Mouse (Mus musculus) gastrocnemius, postnatal 25 days (tissue): ENCODE results near the gene Dcdc2a. TPM values are rescaled to one million over a fixed set of nuclear protein-coding genes. Genes with fewer than 3 reads are reported as not detected.

ENCODE experiments used
- DNase-seq: peaks from one replicate; pipeline ENCODE4 v3.0.0; 2022
- total RNA-seq, 2 experiments: library from RNA; stranded (reverse); gene quantifications; 1 replicate in 1 of 2; 2 replicates in 1 of 2; pipeline ENCODE4 v1.2.3; 2021

Dcdc2a gene
- total RNA-seq, 2 experiments from 2014 or later: not detected

DNA sequence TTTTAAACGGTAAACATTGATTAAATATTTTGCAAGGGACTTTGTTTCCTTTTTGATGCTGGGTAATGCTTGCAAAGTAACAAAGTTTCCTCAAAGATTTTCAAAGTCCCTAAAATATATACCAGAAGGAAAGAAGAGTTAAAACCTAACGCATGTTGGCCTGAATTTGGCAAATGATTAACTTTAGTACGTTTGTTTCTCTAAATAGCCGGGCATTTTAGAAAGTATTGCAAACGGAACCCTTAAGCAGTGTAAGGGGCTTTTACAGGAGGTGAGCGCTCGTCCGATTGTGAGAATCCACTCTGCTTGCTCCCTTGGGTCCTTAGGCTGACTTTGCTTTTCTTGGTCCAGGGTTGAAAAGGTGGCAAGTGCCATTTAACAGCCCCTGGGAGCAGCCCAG lies 41.5 kb downstream of the Dcdc2a start:
- no peak for DNase-seq

DNA sequence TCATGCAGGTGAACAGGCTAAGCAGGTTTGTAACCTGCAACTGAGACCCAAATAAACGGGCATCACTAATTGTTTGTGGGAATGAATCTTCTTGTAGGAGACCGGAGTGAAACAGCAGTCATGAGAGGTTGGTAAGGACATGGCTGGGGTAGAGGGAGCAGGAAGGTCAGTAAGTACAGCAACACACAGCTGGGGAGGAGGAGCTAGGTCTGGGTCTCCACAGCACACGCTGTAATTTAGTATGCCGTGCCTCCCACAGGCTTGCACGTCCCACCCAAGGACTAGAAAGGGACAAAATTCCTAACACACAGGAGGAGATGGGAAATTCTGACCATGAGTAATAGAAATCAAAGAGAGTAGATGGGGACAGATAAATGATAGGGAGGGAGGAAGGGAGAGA lies 42.8 kb downstream of the Dcdc2a start:
- DNase-seq: no peak

DNA sequence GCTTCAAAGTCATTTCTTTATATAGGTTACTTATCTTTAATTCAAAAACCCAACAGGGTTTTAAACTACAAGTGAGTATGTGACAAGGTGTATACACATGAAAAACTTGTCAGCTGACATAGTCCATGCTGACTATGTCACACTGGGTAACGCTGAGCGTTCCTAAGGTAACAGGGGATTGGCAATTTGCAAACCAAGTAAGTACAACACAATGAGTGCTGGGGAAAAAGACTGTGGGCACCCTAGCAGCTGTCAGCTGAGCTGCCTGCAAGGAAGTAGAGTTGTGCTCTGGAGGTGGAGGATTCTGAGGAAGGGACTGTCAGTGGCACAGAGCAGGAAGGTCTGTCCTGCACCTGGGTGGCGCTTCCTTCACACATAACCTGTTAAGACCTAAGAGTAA lies 43.7 kb downstream of the Dcdc2a start:
- DNase-seq: no peak

DNA sequence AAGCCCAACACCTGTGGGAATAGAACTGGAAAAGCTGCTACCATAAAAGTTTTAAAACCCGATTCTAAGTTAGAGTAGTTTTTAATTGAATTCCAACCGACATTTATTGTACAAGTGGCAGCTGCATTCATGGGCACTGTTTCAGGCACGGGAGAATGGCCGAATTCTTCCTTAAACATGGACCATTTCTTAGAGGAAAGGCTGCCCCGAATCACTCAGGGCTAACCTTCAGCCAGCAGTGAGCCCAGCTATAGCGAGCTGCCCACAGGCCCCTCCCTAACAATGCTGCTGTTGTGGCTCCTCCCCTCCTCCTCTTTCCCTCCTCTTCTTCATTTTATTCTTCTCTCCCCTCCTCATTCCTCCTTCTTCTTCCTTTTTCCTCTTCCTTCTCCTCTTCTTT lies 44.8 kb downstream of the Dcdc2a start:
- no peak for DNase-seq

DNA sequence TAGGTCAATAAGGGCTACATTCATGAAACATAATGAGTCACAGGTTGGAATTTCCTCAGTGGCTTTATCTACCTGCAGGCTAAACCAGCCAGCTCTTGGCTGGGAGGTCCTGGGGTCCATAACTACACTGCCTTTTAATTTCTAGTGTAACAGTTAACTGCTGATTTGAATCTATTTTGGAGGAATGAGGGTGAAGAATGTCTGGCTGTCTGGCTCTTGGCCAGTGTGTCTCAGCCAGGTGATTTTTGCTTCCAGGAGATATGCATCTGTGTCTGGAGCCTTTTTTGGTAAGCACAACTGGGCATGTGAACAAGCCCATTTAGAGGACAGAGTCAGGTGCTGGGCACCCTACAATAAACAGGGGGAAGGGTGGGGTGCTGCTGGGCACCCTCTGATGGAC lies 49.9 kb downstream of the Dcdc2a start:
- DNase-seq: no peak

DNA sequence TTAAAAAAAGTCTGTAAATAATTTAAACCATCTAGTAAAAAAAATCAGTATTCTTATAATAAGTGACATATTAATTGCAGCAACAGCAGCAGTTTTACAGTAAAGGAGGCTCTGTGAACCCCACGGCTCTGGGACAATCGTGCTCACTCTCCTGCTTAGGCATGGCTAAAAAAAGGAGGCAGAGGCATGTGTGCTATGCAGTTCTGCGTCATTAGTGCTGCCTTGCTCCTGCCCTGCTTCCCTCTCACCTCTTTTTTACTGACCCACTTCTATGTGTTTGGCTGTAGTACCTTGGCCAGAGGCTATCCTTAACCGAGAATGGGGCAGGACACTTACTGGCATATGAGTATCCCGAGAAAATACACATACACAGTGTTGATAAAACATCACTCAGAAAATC lies 50.9 kb downstream of the Dcdc2a start:
- DNase-seq: no peak

DNA sequence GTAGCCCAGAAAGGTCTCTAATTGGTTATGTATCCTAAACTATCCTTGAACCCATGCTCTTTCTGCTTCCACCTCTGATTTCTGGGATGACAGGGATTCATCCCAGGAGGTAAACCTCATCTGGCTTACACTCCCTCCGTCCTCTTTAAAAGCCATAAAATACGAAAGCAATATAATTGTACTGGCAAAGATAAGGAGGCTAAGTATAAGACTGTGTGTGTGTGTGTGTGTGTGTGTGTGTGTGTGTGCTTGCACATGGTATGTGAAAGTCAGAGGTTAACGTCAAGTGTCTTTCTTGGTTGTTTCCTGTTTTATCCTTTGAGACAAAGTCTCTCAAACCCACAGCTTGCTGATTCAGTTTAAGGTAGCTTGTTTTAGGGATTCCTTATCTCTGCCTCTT lies 52.5 kb downstream of the Dcdc2a start:
- DNase-seq: no peak

DNA sequence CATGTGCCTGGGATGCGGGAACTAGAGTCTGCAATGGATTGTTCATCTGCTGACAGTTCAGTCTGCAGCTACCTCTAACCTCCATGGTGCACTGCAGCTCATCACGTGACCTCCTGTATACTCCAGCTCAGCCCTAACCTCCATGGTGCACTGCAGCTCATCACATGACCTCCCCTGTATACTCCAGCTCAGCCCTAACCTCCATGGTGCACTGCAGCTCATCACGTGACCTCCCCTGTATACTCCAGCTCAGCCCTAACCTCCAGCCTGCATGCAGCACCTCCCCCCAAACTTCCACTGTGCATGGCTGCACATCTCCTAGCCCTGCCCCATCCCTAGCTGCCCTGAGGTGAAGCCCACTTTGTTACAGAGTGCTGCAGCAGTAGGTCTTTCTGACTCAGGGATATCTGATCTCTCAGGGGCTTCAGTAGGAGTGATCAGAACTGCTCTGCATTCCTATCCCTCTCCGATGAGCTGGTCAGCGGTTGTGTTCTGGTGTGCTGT lies 54.8 kb downstream of the Dcdc2a start:
- DNase-seq: no peak

DNA sequence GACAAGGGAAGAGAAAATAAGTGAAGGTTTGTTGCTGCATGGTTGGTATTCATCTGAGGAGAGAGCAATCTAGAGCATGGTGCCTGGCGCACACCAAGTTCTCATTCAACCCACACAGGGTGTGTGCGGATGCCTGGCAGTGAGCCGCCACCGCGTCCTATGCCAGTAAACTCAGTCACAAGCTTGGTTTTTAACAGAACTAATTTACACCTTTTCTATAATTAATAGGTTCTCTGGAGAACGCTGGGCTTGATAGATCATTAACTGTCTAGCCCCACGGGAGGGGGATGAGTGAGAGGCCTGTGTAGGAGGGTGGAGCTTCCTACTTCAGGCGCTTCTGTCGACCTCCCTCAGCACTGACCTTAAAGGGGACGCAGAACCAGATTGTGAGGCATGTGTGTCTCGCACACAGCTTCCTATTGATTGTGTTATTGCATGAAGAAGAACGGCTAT lies 59.7 kb downstream of the Dcdc2a start:
- no peak for DNase-seq

DNA sequence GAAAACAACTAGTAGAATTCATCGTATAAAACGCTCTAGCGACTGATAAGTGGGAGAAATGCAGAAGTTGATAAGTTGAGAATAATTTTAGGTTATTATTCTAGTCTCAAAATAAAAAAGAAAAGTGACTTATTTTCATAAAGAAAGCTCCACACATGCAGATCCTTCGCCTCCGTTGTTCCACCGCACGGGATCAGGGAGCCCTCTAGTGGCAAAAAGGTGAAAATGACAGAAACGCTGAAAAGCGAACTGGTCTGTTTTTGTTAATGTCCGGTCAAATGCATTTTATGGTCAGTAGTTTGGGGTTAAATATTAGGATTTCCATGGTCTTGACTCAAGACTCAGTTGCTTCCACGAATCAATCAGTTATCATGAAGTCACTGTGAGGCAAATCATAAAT lies 60.2 kb downstream of the Dcdc2a start:
- DNase-seq: no peak

DNA sequence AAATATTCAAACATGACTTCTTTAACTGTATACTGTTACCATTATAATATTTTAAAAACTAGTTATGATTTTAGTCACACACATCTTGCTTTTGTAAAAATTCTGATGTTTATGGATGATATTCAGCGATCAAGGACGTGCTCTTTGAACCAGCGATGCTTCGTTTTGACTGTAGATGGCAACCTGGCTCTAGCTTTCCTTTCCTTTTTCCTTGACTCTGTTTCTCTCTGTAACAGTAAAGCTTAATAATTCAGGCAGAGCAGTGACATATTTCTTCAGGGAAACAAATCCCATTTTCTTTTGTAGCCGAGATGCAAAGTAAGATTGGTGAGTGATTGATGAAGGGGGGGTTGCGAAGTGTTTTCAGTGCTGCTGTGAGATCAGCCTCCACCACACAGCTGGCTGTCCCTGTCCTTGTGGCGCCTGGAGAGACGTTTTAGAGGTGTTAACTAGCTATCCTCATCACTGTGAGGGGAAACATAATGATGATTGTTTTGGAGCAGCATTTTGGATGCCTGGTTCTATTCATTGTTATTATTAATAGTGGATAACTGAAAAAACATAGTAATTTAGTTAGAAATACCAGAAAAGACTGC lies 67.0 kb downstream of the Dcdc2a start:
- no peak for DNase-seq

DNA sequence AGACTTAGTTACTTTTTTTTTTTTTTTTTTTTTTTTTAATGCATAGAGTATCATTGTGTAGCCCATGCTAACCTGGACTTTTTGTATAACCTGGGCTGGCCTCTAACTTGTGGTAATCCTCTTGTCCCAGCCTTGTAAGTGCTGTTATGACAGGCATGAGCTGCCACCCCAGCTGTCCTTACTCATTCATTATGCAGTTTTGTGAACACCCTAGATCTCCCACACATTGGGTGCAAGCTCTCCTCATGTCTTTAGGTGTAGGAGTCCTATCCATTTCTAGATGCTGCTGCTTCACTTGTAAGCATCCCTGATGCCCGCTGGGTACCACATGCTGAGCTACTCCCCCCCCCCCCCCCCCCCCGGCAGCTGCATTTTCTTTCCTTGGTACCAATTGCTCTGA lies 71.4 kb downstream of the Dcdc2a start:
- DNase-seq: no peak

DNA sequence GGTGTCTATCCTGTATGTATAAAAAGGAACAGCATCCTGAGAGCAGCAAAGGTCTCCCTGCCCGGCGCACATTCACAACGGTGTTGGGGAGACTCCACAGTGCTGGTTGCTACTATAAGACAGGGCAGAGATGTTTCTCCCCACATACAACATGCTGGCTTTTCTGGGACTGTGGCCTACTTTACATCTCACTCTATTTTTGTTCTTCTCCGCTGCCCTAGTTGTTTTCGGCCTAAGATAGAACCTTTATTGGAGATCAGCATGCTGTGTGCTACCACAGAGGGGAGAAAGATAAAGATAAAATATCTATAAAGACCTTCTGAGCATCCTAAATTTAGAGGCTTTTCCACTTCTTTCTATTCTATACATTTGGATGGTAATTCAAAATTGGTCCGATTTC lies 72.0 kb downstream of the Dcdc2a start:
- DNase-seq: no peak

DNA sequence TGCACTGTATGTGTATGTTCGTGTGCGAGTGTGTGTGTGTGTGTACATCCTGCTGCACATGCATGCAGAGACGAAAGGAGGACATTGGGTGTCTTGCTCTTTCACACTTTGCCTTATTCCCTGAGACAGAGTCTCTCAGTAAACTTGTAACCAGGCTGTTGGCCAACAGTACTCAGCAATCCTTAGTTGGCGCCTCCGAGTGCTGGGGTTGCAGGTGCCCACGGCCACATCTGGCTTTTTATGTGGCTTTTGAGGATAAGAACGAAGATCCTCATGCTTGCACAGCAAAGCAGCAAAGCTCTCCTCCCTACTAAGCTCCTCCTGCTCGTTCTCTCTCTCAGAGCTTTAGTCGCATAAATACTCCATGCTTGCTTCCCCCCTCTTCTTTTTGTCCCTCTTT lies 73.0 kb downstream of the Dcdc2a start:
- DNase-seq: no peak

DNA sequence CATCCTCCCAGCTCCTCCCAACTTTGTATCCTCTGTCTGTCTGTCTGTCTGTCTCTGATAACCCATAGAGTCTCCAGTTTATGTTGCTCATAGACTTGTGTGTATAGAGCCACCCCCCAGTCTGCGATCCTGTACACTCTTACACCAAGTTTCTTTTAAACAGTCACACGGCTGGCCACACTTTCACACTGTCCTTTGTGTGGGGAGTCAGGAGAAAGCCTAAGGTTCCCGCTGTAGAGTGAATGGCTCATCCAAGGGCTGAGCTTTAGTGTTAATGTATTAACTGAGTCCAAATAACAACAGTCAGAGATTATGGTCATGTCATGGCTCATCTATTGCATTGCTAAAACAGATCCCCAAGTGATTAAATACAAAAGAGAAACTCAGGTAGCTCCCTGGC lies 87.3 kb downstream of the Dcdc2a start:
- DNase-seq: no peak

DNA sequence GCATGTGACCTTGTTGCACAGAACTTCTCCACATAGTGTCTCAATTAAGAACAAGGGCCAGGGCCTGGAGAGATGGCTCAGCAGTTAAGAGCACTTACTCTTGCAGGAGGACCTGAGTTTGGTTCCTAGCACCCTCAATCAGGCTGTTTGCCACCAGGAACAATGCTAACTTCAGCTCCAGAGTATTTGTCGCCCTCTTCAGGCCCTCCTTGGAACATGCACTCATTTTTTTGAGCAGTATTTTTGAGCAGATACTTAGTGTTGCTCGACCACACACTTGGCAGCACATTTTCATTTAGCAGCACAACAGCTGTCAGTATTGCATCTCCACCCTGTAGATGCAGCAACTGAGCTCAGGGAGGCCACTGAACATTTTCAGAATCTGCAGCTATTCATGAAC lies 88.3 kb downstream of the Dcdc2a start:
- no peak for DNase-seq

DNA sequence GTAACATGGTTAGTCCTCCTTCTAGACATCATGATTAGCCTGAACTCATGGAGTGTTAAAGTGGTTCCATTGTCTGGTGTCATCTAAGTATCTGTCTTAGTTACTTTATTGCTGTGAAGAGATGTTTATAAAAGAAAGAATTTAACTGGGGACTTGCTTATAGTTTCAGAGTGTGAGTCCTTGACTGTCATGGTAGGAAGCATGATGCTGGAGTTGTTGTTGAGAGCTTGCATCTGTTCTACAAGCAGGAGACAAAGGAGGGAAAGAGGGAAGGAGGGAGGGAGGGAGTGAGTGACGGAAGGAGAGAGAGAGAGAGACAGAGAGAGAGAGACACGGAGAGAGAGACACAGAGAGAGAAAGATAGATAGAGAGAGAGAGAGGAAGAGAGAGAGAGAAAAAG lies 90.4 kb downstream of the Dcdc2a start:
- DNase-seq: no peak

DNA sequence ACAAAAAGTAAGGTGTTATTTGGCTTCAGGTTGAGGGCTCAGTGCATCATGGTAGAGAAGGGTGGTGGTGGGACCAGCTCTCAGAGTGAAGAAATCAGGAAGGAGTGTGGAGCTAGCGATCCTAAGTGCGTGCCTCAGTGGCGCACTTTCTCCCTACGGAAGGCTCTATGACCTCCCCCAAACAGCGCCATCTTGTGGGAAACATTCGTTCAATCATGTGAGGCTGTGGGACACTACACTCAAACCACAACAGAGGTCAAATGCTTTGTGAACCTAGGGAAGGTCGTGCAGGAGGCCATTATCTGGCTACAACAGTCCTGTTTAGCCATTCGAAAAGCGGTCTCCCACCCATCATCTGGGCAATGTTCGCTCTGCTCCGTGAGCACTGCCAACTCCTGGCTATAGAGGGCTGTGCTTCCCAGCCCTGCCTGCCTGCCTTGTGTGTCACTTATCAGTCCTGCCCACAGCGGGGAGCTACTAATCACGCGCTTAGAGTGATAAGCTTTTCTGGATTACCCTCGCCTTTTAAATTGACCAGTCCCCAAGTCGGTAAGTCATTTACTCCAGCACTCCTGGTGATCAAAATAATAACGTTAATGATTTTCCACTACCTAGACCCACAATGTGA lies 94.5 kb downstream of the Dcdc2a start:
- no peak for DNase-seq

DNA sequence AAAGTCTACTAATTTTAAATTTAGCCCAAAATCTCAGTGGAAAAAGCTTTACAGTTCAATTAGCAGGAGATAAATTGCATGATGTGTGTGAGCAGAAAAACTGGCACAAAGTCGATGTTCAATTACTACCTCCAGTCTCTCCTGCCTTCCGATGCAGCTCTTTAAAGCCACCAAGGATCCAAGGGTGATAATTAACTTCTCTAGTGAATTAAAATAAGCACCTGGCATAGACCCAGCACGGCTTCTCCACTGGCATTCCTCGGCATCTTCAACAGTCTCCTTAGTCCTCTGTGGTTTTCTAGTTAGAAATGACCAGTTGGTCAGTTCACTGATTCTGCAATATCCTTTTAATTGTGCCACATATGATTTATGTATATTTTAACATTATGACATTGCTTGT lies 95.1 kb downstream of the Dcdc2a start:
- DNase-seq: no peak

DNA sequence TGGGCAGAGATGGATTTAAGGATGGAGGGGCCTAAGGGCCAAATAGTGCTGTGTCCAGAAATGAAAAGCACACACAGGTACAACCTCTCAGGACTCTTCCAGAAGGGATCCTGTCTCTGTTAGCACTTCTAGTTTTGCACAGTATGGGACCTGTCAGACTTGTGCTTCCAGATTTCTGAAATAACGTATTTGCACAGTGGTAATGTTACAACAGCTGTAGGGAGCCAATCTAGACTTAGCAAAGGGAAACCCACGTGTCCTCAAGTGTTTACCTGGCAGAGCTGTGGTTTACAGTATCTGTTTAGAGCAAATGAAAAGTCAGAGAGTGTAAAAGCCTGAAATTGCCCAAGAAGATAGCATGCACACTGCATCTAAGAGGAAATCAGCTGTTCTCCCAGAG lies 104.1 kb downstream of the Dcdc2a start:
- no peak for DNase-seq

DNA sequence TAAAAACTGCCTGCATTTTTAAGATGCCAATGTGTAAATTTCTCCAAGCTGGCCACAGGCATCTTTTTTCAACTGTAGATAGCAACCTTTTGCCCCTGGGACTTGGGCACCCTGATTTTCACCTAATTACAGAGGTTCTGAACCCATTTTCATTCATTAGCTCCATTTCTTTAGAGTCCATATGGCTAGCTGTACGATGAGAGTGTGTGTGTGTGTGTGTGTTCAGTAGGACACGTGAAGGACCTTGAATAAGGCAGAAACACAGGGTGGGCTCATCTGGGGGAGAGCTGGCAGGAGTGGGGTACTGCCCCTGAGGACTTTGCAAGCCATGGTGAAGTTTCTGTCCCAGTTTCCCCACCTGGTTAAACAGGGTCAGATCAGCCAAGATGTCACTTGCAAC lies 105.0 kb downstream of the Dcdc2a start:
- DNase-seq: no peak

DNA sequence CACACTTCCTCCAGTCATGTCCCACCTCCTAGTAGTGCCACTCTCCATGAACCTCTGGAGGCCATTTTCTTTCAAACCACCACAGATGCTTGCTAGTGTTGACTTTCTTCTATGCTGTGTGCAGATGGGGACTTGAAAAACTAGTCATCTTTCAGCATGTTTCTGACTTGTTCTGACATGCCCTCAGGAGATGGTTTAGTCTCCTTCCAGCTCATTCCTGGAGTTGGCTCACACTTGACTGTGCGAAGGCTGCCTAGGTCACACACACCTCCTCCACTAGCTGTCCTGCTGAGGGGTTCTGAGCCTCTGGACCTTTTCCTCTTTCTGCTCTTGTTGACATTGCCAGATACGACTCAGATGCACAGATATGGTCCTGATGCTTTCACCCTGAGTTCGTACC lies 106.8 kb downstream of the Dcdc2a start:
- no peak for DNase-seq

DNA sequence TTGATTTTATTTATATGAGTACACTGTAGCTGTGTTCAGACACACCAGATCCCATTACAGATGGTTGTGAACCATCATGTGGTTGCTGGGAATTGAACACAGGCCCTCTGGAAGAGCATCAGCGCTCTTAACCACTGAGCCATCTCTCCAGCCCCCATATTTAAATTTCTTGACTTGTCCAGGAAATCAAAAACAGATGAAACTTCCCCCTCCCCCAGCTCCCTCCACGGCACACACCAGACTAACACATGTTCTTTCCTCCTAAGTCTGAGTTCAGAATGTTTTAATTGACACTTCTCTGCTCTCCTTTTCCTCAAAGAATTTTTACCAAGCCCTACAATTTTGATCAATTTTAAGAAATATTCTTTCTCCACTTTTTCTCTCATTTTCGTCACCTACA lies 113.1 kb downstream of the Dcdc2a start:
- no peak for DNase-seq

DNA sequence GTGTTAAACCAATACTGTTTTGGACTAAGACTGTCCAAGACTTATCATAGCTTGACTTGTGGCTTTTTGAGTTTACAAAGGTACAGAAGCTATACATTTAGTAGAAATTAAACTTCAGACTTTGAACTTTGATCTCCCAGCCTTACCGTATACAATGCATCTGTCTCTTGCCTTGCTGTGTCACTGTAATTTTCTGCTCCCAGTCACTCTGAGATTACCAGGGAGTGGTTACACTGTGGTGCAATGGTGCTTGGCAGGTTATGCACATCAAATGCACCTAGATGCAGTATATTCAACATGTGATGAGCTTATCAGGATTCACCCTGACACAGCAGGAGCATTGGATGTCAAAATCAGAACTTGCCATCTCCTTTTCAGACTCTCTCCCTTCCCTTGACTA lies 122.0 kb downstream of the Dcdc2a start:
- no peak for DNase-seq
